Comparison of ENCODE assay signal across 8 mouse cellular contexts in the genomic region with DNA sequence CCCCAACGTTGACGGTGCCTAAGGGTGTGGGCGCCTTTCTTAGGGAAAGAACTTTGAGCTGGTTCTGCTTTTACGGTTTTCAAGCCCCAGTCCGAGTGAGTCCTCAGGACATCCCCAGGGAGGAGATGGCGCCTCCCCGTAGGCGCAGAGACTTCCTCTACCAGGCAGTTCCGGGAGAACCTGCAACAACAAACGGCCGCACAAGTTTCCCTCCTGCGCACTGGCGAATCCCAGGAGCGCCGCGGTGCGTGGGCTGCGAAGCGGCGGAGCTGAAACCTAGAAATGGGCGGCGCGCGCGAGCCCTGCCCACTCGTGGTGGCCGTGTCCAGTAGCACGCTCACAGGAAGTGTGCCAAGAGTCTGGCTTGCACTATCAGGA. TPM values are rescaled to one million over a fixed set of nuclear protein-coding genes. Genes with fewer than 3 reads are reported as not detected.
DNase-seq lines count a peak whose midpoint lies in the region; ATAC-seq and TF ChIP-seq lines count a peak whose summit lies in the region.

No protein-coding gene starts in this region.

- no peaks in the 10 kb centered on the region for H3K9me3 ChIP-seq in ES-Bruce4 (replicated peaks; ENCODE audit: control insufficient read depth, insufficient read depth, low read length, poor library complexity, severe bottlenecking)
- no peaks in the 10 kb centered on the region for H3K9me3 ChIP-seq in forebrain, embryonic 16.5 days (ENCODE audit: control insufficient read depth, low read length)
- H3K9me3 ChIP-seq in neural tube, embryonic 14.5 days (ENCODE audit: control insufficient read depth, low read length) = no peaks in the 10 kb centered on the region

- H3K27me3 ChIP-seq in ES-Bruce4 (ENCODE audit: control insufficient read depth, insufficient read depth, low read length, poor library complexity, severe bottlenecking) = peaks cover 7% of the 10 kb centered on the region; the same call in 1 of the 2 replicates
- peaks cover 19% of the 10 kb centered on the region for H3K27me3 ChIP-seq in forebrain, embryonic 16.5 days (replicated peaks; ENCODE audit: control insufficient read depth, insufficient read depth, low read length)
- peaks cover 30% of the 10 kb centered on the region for H3K27me3 ChIP-seq in neural tube, embryonic 14.5 days (ENCODE audit: control insufficient read depth, insufficient read depth, low read length)

- no peak overlapping the region for H3K9ac ChIP-seq in ES-Bruce4 (ENCODE audit: low read depth, poor library complexity, severe bottlenecking)
- peak overlapping the region; percentile 18 for H3K9ac ChIP-seq in forebrain, embryonic 16.5 days (replicated peaks; ENCODE audit: low read depth, low read length)
- H3K9ac ChIP-seq in neural tube, embryonic 14.5 days (replicated peaks; ENCODE audit: low read depth, low read length) = peak overlapping the region; percentile 16; the same call in 1 of the 2 replicates

- H3K27ac ChIP-seq in ES-Bruce4 (ENCODE audit: insufficient read depth, low read length) = no peak overlapping the region
- H3K27ac ChIP-seq in forebrain, embryonic 16.5 days (ENCODE audit: low read length) = no peak overlapping the region
- no peak overlapping the region for H3K27ac ChIP-seq in neural tube, embryonic 14.5 days (ENCODE audit: low read depth, low read length)

- peak overlapping the region; percentile 53 for H3K4me3 ChIP-seq in ES-Bruce4 (ENCODE audit: low read depth, low read length)
- H3K4me3 ChIP-seq in forebrain, embryonic 16.5 days (replicated peaks; ENCODE audit: low read length) = peak overlapping the region; percentile 61
- H3K4me3 ChIP-seq in neural tube, embryonic 14.5 days (ENCODE audit: low read depth, low read length) = peak overlapping the region; percentile 41

- ATAC-seq in forebrain, embryonic 16.5 days = no peak
- no peak for ATAC-seq in neural tube, embryonic 14.5 days (ENCODE audit: low read depth)

- intact Hi-C loops in heart, postnatal 14 days (cut with DNase I) = no loop called here

- TF ChIP-seq EP300 in ES-Bruce4 (IDR thresholded peaks at IDR 0.05; ENCODE audit: insufficient read depth, low read depth, low read length) = no peak

- H3K4me2 ChIP-seq in forebrain, embryonic 16.5 days (ENCODE audit: low read length) = peak overlapping the region; percentile 96
- H3K4me2 ChIP-seq in neural tube, embryonic 14.5 days (ENCODE audit: low read depth, low read length) = peak overlapping the region; percentile 96

- no peaks in the 10 kb centered on the region for H3K36me3 ChIP-seq in ES-Bruce4 (ENCODE audit: control insufficient read depth, insufficient read depth, low read length, poor library complexity, severe bottlenecking)
- no peaks in the 10 kb centered on the region for H3K36me3 ChIP-seq in forebrain, embryonic 16.5 days (ENCODE audit: control insufficient read depth, insufficient read depth)
- H3K36me3 ChIP-seq in neural tube, embryonic 14.5 days (ENCODE audit: control insufficient read depth, insufficient read depth, low read length) = no peaks in the 10 kb centered on the region

- TF ChIP-seq CTCF in ES-Bruce4 (IDR thresholded peaks at IDR 0.05; ENCODE audit: low read depth, low read length) = no peak

- 0% methylated on average over 28 of the region's 28 CpGs for WGBS in forebrain, embryonic 16.5 days
- WGBS in neural tube, embryonic 14.5 days = under 1% methylated on average over 28 of the region's 28 CpGs

- no peaks in the 10 kb centered on the region for H3K4me1 ChIP-seq in ES-Bruce4 (ENCODE audit: control insufficient read depth, insufficient read depth, low read length)
- H3K4me1 ChIP-seq in forebrain, embryonic 16.5 days (replicated peaks; ENCODE audit: control insufficient read depth, insufficient read depth, low read length) = peaks cover 30% of the 10 kb centered on the region
- H3K4me1 ChIP-seq in neural tube, embryonic 14.5 days (ENCODE audit: control insufficient read depth, insufficient read depth, low read length) = peaks cover 22% of the 10 kb centered on the region

- TF ChIP-seq POLR2A in ES-Bruce4 (IDR thresholded peaks at IDR 0.05; ENCODE audit: insufficient read depth, low read length) = no peak

- DNase-seq in cerebellum, adult 11-12 months = peak; percentile 64
- DNase-seq in heart, postnatal 14 days = peak; percentile 74
- DNase-seq in kidney, postnatal 36 days = peak; percentile 79 to 84
- DNase-seq in lung, adult 18-20 months = peak; percentile 71 to 79
- DNase-seq in urinary bladder, postnatal 14 days (ENCODE audit: low spot score) = peak; percentile 70

RNA-seq across cellular contexts. Expression of gene Prr15, which starts 2.0 kb away (rescaled TPM):
- polyA plus RNA-seq in ES-Bruce4 (2011; ENCODE audit: insufficient read depth, insufficient read length, low read depth, missing spikeins) = 0.79 and 2.1 TPM in 2 replicates
- polyA plus RNA-seq in forebrain, embryonic 16.5 days (2015; fragmentation: Nextera tagmentation; extraction: Ambion mirVana) = 2.7 and 2.8 TPM in 2 replicates
- 1 to 10 TPM; 2.4 to 2.9 TPM for total RNA-seq in heart, postnatal 14 days (2021)
- 1.0 and 1.3 TPM in 2 replicates for polyA plus RNA-seq in neural tube, embryonic 14.5 days (2014; fragmentation: Nextera tagmentation; extraction: Ambion mirVana)
